Mouse (Mus musculus) limb, embryonic 15.5 days (tissue): ENCODE results near the gene Fry. TPM values are rescaled to one million over a fixed set of nuclear protein-coding genes. Genes with fewer than 3 reads are reported as not detected.

Experiments used
- ATAC-seq: fragments of 200-750 bp; cut with Nextera tagmentation; 2 replicates; pipeline ENCODE4 v1.8.0; 2017; ENCODE audit warnings: low read depth, moderate TSS enrichment; ENCODE audit not compliant: insufficient number of reproducible peaks, low FRiP score, low TSS enrichment
- H3K27ac ChIP-seq: fragments of 300-500 bp; sonication (generic); 2 replicates; pipeline ENCODE4 v1.5.1; 2015; ENCODE audit warnings: moderate library complexity, mild to moderate bottlenecking, inconsistent platforms
- H3K27me3 ChIP-seq: fragments of 300-500 bp; sonication (generic); 2 replicates; pipeline ENCODE4 v1.6.1; 2015; ENCODE audit warnings: inconsistent platforms
- H3K36me3 ChIP-seq: fragments of 300-500 bp; sonication (generic); 2 replicates; pipeline ENCODE4 v1.6.1; 2015; ENCODE audit warnings: inconsistent platforms
- H3K4me1 ChIP-seq: fragments of 300-500 bp; sonication (generic); 2 replicates; pipeline ENCODE4 v1.6.1; 2015; ENCODE audit warnings: inconsistent platforms
- H3K4me2 ChIP-seq: fragments of 300-500 bp; sonication (generic); 2 replicates; pipeline ENCODE4 v1.6.1; 2015; ENCODE audit warnings: mild to moderate bottlenecking, inconsistent platforms
- H3K4me3 ChIP-seq: fragments of 300-500 bp; sonication (generic); 2 replicates; pipeline ENCODE4 v1.5.1; 2015; ENCODE audit warnings: mild to moderate bottlenecking, inconsistent platforms
- H3K9ac ChIP-seq: fragments of 300-500 bp; sonication (generic); 2 replicates; pipeline ENCODE4 v1.6.1; 2015; ENCODE audit warnings: inconsistent platforms
- H3K9me3 ChIP-seq: fragments of 300-500 bp; sonication (generic); 2 replicates; pipeline ENCODE4 v1.6.1; 2016; ENCODE audit warnings: inconsistent platforms
- WGBS: fragments of 180-500 bp; shearing (Covaris S2); methylation state at CpG from one replicate; pipeline ENCODE4 v1.1.7; 2015; 5-methylcytosine and 5-hydroxymethylcytosine counted together
- polyA plus RNA-seq: library from polyadenylated mRNA; unstranded; fragments of >200 nt; fragmentation: Nextera tagmentation; extraction: Ambion mirVana; gene quantifications from 2 replicates; pipeline ENCODE4 v1.2.1, GENCODE M21; 2015

Gene Fry
- polyA plus RNA-seq, 1 experiment from 2014 or later = 9.5 TPM

- WGBS = 50% methylated on average over 6 of the region's 6 CpGs
- H3K4me3 ChIP-seq = no peak overlapping the region
- H3K4me2 ChIP-seq = no peak overlapping the region
- ATAC-seq = no peak
- H3K9ac ChIP-seq = no peak overlapping the region
- no peak overlapping the region for H3K27ac ChIP-seq
- peaks cover under 1% of the 10 kb centered on the region; the same call in 1 of the 2 replicates for H3K4me1 ChIP-seq
- no peaks in the 10 kb centered on the region for H3K36me3 ChIP-seq
- no peaks in the 10 kb centered on the region for H3K9me3 ChIP-seq
- H3K27me3 ChIP-seq = no peaks in the 10 kb centered on the region
Observed at GRCm38 (mm10) chr5:150157682-150158081, 39.2 kb downstream of the Fry start.

GRCm38 (mm10) chr5:150159151-150159550 lies 40.7 kb downstream of the Fry start:
- no peak overlapping the region for H3K27ac ChIP-seq
- no peak overlapping the region for H3K4me2 ChIP-seq
- no peaks in the 10 kb centered on the region for H3K4me1 ChIP-seq
- no peak overlapping the region for H3K9ac ChIP-seq
- H3K4me3 ChIP-seq = no peak overlapping the region
- H3K9me3 ChIP-seq = no peaks in the 10 kb centered on the region
- no peaks in the 10 kb centered on the region for H3K27me3 ChIP-seq
- no peak for ATAC-seq
- no peaks in the 10 kb centered on the region for H3K36me3 ChIP-seq
- WGBS = 30% methylated on average over 5 of the region's 5 CpGs

GRCm38 (mm10) chr5:150161193-150161592 lies 42.7 kb downstream of the Fry start:
- WGBS = 74% methylated on average over 6 of the region's 6 CpGs
- Histone ChIP-seq H3K4me1 (no peaks in the 10 kb centered on the region), H3K4me3 (no peak overlapping the region), H3K27me3 (no peaks in the 10 kb centered on the region), H3K27ac (no peak overlapping the region), H3K9ac (no peak overlapping the region), H3K4me2 (no peak overlapping the region), H3K36me3 (no peaks in the 10 kb centered on the region), H3K9me3 (no peaks in the 10 kb centered on the region)
- no peak for ATAC-seq

GRCm38 (mm10) chr5:150161898-150162297 lies 43.5 kb downstream of the Fry start:
- no peaks in the 10 kb centered on the region for H3K27me3 ChIP-seq
- WGBS = 45% methylated on average over 5 of the region's 5 CpGs
- H3K4me3 ChIP-seq = no peak overlapping the region
- H3K27ac ChIP-seq = no peak overlapping the region
- no peak overlapping the region for H3K9ac ChIP-seq
- H3K36me3 ChIP-seq = no peaks in the 10 kb centered on the region
- H3K4me2 ChIP-seq = no peak overlapping the region
- no peaks in the 10 kb centered on the region for H3K4me1 ChIP-seq
- H3K9me3 ChIP-seq = no peaks in the 10 kb centered on the region
- no peak for ATAC-seq

- Histone ChIP-seq H3K4me1 (no peaks in the 10 kb centered on the region), H3K4me2 (no peak overlapping the region), H3K4me3 (no peak overlapping the region), H3K36me3 (no peaks in the 10 kb centered on the region), H3K9me3 (no peaks in the 10 kb centered on the region), H3K27me3 (no peaks in the 10 kb centered on the region), H3K27ac (no peak overlapping the region), H3K9ac (no peak overlapping the region)
- 85% methylated on average over 3 of the region's 3 CpGs for WGBS
- no peak for ATAC-seq
Observed at GRCm38 (mm10) chr5:150164671-150165070, 46.2 kb downstream of the Fry start.

GRCm38 (mm10) chr5:150166811-150167210 lies 48.4 kb downstream of the Fry start:
- no peak overlapping the region for H3K27ac ChIP-seq
- H3K9me3 ChIP-seq = no peaks in the 10 kb centered on the region
- no peak for ATAC-seq
- H3K4me3 ChIP-seq = no peak overlapping the region
- no peaks in the 10 kb centered on the region for H3K4me1 ChIP-seq
- H3K27me3 ChIP-seq = no peaks in the 10 kb centered on the region
- H3K36me3 ChIP-seq = no peaks in the 10 kb centered on the region
- H3K9ac ChIP-seq = no peak overlapping the region
- WGBS = 82% methylated on average over 5 of the region's 5 CpGs
- H3K4me2 ChIP-seq = no peak overlapping the region

- Histone ChIP-seq H3K4me2 (no peak overlapping the region), H3K4me3 (no peak overlapping the region), H3K36me3 (no peaks in the 10 kb centered on the region), H3K27me3 (no peaks in the 10 kb centered on the region), H3K4me1 (no peaks in the 10 kb centered on the region; the same call in 1 of the 2 replicates), H3K27ac (no peak overlapping the region), H3K9ac (no peak overlapping the region), H3K9me3 (no peaks in the 10 kb centered on the region)
- no peak for ATAC-seq
- WGBS = 56% methylated on average over 2 of the region's 2 CpGs
Observed at GRCm38 (mm10) chr5:150167287-150167686, 48.8 kb downstream of the Fry start.

GRCm38 (mm10) chr5:150168712-150169111 lies 50.3 kb downstream of the Fry start:
- ATAC-seq = no peak
- no peak overlapping the region for H3K9ac ChIP-seq
- H3K27ac ChIP-seq = no peak overlapping the region
- no peak overlapping the region for H3K4me2 ChIP-seq
- H3K9me3 ChIP-seq = no peaks in the 10 kb centered on the region
- H3K4me1 ChIP-seq = no peaks in the 10 kb centered on the region; the same call in 1 of the 2 replicates
- no peaks in the 10 kb centered on the region for H3K36me3 ChIP-seq
- H3K27me3 ChIP-seq = no peaks in the 10 kb centered on the region
- 3% methylated on average over 9 of the region's 9 CpGs for WGBS
- no peak overlapping the region for H3K4me3 ChIP-seq

- H3K4me1 ChIP-seq = no peaks in the 10 kb centered on the region; the same call in 1 of the 2 replicates
- ATAC-seq = no peak
- WGBS = 55% methylated on average over 10 of the region's 10 CpGs
Observed at GRCm38 (mm10) chr5:150171562-150171961, 53.1 kb downstream of the Fry start.

GRCm38 (mm10) chr5:150173869-150174268 lies 55.4 kb downstream of the Fry start:
- ATAC-seq = no peak
- no peak overlapping the region for H3K27ac ChIP-seq
- H3K4me2 ChIP-seq = no peak overlapping the region
- H3K4me1 ChIP-seq = no peaks in the 10 kb centered on the region; the same call in 1 of the 2 replicates
- H3K9ac ChIP-seq = no peak overlapping the region
- no peaks in the 10 kb centered on the region for H3K36me3 ChIP-seq
- H3K4me3 ChIP-seq = no peak overlapping the region
- H3K27me3 ChIP-seq = no peaks in the 10 kb centered on the region
- no peaks in the 10 kb centered on the region; the same call in 1 of the 2 replicates for H3K9me3 ChIP-seq
- WGBS = 83% methylated on average over 6 of the region's 6 CpGs

More at GRCm38 (mm10) chr5:150171562-150171961, 53.1 kb downstream of the Fry start:
- Histone ChIP-seq H3K4me3 (no peak overlapping the region), H3K9ac (no peak overlapping the region), H3K27ac (no peak overlapping the region), H3K27me3 (no peaks in the 10 kb centered on the region), H3K4me2 (no peak overlapping the region), H3K36me3 (no peaks in the 10 kb centered on the region), H3K9me3 (no peaks in the 10 kb centered on the region; the same call in 1 of the 2 replicates)

- Histone ChIP-seq H3K36me3 (no peaks in the 10 kb centered on the region), H3K4me1 (no peaks in the 10 kb centered on the region; the same call in 1 of the 2 replicates), H3K9ac (no peak overlapping the region), H3K27ac (no peak overlapping the region), H3K27me3 (no peaks in the 10 kb centered on the region), H3K9me3 (no peaks in the 10 kb centered on the region; the same call in 1 of the 2 replicates), H3K4me2 (no peak overlapping the region), H3K4me3 (no peak overlapping the region)
- ATAC-seq = no peak
Observed at GRCm38 (mm10) chr5:150174950-150175349, 56.5 kb downstream of the Fry start.

GRCm38 (mm10) chr5:150176251-150177015 lies 58.0 kb downstream of the Fry start:
- H3K36me3 ChIP-seq = no peaks in the 10 kb centered on the region
- H3K9me3 ChIP-seq = no peaks in the 10 kb centered on the region; the same call in 1 of the 2 replicates
- H3K27me3 ChIP-seq = no peaks in the 10 kb centered on the region
- ATAC-seq = no peak
- no peak overlapping the region for H3K4me2 ChIP-seq
- H3K9ac ChIP-seq = no peak overlapping the region
- H3K4me3 ChIP-seq = no peak overlapping the region
- WGBS = 80% methylated on average over 13 of the region's 13 CpGs
- no peaks in the 10 kb centered on the region; the same call in 1 of the 2 replicates for H3K4me1 ChIP-seq
- no peak overlapping the region for H3K27ac ChIP-seq
